In genomic region chr15:56042449-56042848, GRCm38 (mm10) we compare ENCODE assay signal across 16 mouse cellular contexts.
"Had no signal": no experiment of that assay in that cellular context is flagged by ENCODE, and none has a peak within 500 bp of the region (broad histone marks: within the 10 kb centered on the region; RNA-seq: fewer than 3 reads in every experiment).

No protein-coding gene starts in this region.

- H3K4me2 ChIP-seq: lung, embryonic 14.5 days; midbrain, embryonic 12.5 days; neural tube, embryonic 12.5 days had no signal

- ATAC-seq: midbrain, embryonic 16.5 days had no signal

- H3K9ac ChIP-seq: lung, embryonic 14.5 days; midbrain, embryonic 12.5 days; neural tube, embryonic 12.5 days had no signal

- H3K36me3 ChIP-seq: midbrain, embryonic 10.5 days; midbrain, embryonic 12.5 days; neural tube, embryonic 12.5 days had no signal

- DNase-seq: lung, adult 18-20 months; lung, embryonic 14.5 days; lung, postnatal 10 days; lung, postnatal 4 days; midbrain, embryonic 14.5 days; right cerebral cortex, postnatal 25 days; right cerebral cortex, postnatal 4 days; spleen, adult 18-20 months; thymus, adult 18-20 months; thymus, postnatal 14 days; thymus, postnatal 36 days had no signal

- H3K4me3 ChIP-seq: midbrain, embryonic 10.5 days; midbrain, embryonic 12.5 days; myocyte; neural tube, embryonic 12.5 days had no signal

- H3K27ac ChIP-seq: midbrain, embryonic 10.5 days; midbrain, embryonic 12.5 days; neural tube, embryonic 12.5 days had no signal

- H3K27me3 ChIP-seq: midbrain, embryonic 12.5 days; neural tube, embryonic 12.5 days had no signal

- H3K4me1 ChIP-seq: midbrain, embryonic 12.5 days; neural tube, embryonic 12.5 days had no signal
